Mouse (Mus musculus) stomach, embryonic 14.5 days (tissue): ENCODE data around the gene Pdilt. TPM values are rescaled to one million over a fixed set of nuclear protein-coding genes. Genes with fewer than 3 reads are reported as not detected.
A peak's percentile ranks its signal among the peaks of the same experiment; 100 is the strongest.

ENCODE experiments used
- ATAC-seq: fragments of 200-750 bp; cut with Nextera tagmentation; 2 replicates; pipeline ENCODE4 v1.8.0; 2017; ENCODE audit warnings: low read depth, moderate TSS enrichment; ENCODE audit not compliant: insufficient number of reproducible peaks, insufficient read depth, low FRiP score
- H3K27ac ChIP-seq: fragments of 300-500 bp; sonication (generic); 2 replicates; pipeline ENCODE4 v1.5.1; 2014; ENCODE audit warnings: mild to moderate bottlenecking, low read length, moderate library complexity, mixed read lengths
- H3K27me3 ChIP-seq: fragments of 300-500 bp; sonication (generic); 2 replicates; pipeline ENCODE4 v1.6.1; 2014; ENCODE audit warnings: low read length, control low read depth, mixed read lengths; ENCODE audit not compliant: control insufficient read depth, insufficient read depth
- H3K36me3 ChIP-seq: fragments of 300-500 bp; sonication (generic); 2 replicates; pipeline ENCODE4 v1.6.1; 2014; ENCODE audit warnings: mild to moderate bottlenecking, control low read depth, low read length, moderate library complexity, mixed read lengths; ENCODE audit not compliant: control insufficient read depth, insufficient read depth
- H3K4me1 ChIP-seq: fragments of 300-500 bp; sonication (generic); 2 replicates; pipeline ENCODE4 v1.6.1; 2014; ENCODE audit warnings: low read length, control low read depth, mixed read lengths; ENCODE audit not compliant: control insufficient read depth, insufficient read depth
- H3K4me2 ChIP-seq: fragments of 300-500 bp; sonication (generic); replicated peaks from 2 replicates; pipeline ENCODE4 v1.6.1; 2014; ENCODE audit warnings: low read depth, low read length, control low read depth
- H3K4me3 ChIP-seq: fragments of 300-500 bp; sonication (generic); 2 replicates; pipeline ENCODE4 v1.5.1; 2014; ENCODE audit warnings: low read depth, low read length, control low read depth
- H3K9ac ChIP-seq: fragments of 300-500 bp; sonication (generic); replicated peaks from 2 replicates; pipeline ENCODE4 v1.6.1; 2014; ENCODE audit warnings: low read depth, mild to moderate bottlenecking, control low read depth, low read length, moderate library complexity, mixed read lengths
- H3K9me3 ChIP-seq: fragments of 300-500 bp; sonication (generic); 2 replicates; pipeline ENCODE4 v1.6.1; 2016; ENCODE audit warnings: low read depth, low read length, control low read depth; ENCODE audit not compliant: control insufficient read depth
- WGBS: fragments of 180-500 bp; shearing (Covaris S2); extraction: QIAGEN DNeasy Blood & Tissue Kit; methylation state at CpG from one replicate; pipeline ENCODE4 v1.1.7; 2014; 5-methylcytosine and 5-hydroxymethylcytosine counted together
- polyA plus RNA-seq: library from polyadenylated mRNA; unstranded; fragments of >200 nt; fragmentation: Nextera tagmentation; extraction: Ambion mirVana; gene quantifications from 2 replicates; pipeline ENCODE4 v1.2.1, GENCODE M21; 2014

Gene Pdilt
- polyA plus RNA-seq, 1 experiment from 2014 or later = not detected

DNA sequence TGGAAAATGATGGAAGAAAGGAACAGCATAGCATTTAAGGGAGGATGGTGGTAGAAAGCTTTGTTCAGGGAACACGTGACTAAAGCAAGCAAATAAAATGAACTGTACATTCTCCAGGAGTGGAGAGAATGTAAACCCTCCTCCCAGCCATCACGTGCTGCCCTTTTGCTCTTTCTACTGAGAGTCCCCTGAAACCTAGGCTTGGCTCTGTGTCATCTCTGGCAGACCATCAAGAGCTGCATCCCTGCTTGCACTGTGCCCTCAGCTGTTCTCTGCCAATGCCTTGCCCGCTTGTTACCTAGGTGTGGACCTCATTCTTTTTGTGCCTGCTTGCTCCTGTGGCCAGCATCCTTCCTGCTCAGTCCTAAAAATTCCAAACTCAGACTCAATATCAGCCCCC, 1.5 kb downstream of the Pdilt start:
- Histone ChIP-seq H3K27ac (no peak overlapping the region), H3K27me3 (no peaks in the 10 kb centered on the region), H3K4me3 (no peak overlapping the region), H3K9me3 (no peaks in the 10 kb centered on the region), H3K4me1 (no peaks in the 10 kb centered on the region), H3K36me3 (no peaks in the 10 kb centered on the region), H3K9ac (no peak overlapping the region), H3K4me2 (no peak overlapping the region)
- 79% methylated on average over 3 of the region's 3 CpGs for WGBS
- ATAC-seq = no peak

DNA sequence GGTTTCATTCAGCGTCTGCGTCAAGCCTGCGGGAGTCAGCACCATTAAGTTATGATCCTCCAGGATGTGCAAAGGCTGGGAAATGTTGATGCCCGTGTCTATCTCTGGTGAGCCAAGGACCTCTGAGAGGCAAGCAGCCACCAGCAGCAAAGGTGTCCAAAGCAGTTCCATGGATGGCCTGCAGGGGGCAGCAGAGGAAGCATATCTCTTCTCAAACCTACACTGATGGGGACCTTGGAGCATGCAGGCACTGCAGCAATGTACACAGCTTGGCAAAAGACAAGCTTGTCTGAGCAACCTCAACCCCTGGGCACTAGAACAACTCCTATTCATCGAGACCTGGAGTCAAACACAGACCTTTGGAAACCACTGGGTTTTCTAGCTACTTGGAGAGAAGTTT, 3.6 kb downstream of the Pdilt start:
- no peaks in the 10 kb centered on the region for H3K4me1 ChIP-seq
- WGBS = 40% methylated on average over 5 of the region's 5 CpGs
- H3K27ac ChIP-seq = no peak overlapping the region
- no peaks in the 10 kb centered on the region for H3K27me3 ChIP-seq
- H3K4me2 ChIP-seq = no peak overlapping the region
- no peak for ATAC-seq
- H3K9ac ChIP-seq = no peak overlapping the region
- H3K9me3 ChIP-seq = no peaks in the 10 kb centered on the region
- H3K36me3 ChIP-seq = no peaks in the 10 kb centered on the region
- H3K4me3 ChIP-seq = no peak overlapping the region

GRCm38 (mm10) chr7:119519163-119519562, 4.1 kb downstream of the Pdilt start, which contains the start of gene Acsm5:
Gene Acsm5, plus strand, starts transcription at chr7:119519463.
- no peak within 1 kb of the TSS for H3K9ac ChIP-seq
- ATAC-seq = no peak
- WGBS = 72% methylated on average over 5 of the region's 5 CpGs
- no peaks in the 10 kb centered on the region for H3K36me3 ChIP-seq
- H3K27me3 ChIP-seq = no peaks in the 10 kb centered on the region
- no peak within 1 kb of the TSS for H3K4me3 ChIP-seq
- no peaks in the 10 kb centered on the region for H3K4me1 ChIP-seq
- H3K4me2 ChIP-seq = no peak within 1 kb of the TSS
- no peaks in the 10 kb centered on the region for H3K9me3 ChIP-seq
- H3K27ac ChIP-seq = no peak within 1 kb of the TSS

GRCm38 (mm10) chr7:119516272-119516558, 7.1 kb downstream of the Pdilt start:
- Histone ChIP-seq H3K36me3 (no peaks in the 10 kb centered on the region), H3K4me2 (no peak overlapping the region), H3K27me3 (no peaks in the 10 kb centered on the region), H3K9me3 (no peaks in the 10 kb centered on the region), H3K4me3 (no peak overlapping the region), H3K27ac (no peak overlapping the region), H3K9ac (no peak overlapping the region), H3K4me1 (no peaks in the 10 kb centered on the region)
- WGBS = 77% methylated on average over 7 of the region's 7 CpGs
- no peak for ATAC-seq

DNA sequence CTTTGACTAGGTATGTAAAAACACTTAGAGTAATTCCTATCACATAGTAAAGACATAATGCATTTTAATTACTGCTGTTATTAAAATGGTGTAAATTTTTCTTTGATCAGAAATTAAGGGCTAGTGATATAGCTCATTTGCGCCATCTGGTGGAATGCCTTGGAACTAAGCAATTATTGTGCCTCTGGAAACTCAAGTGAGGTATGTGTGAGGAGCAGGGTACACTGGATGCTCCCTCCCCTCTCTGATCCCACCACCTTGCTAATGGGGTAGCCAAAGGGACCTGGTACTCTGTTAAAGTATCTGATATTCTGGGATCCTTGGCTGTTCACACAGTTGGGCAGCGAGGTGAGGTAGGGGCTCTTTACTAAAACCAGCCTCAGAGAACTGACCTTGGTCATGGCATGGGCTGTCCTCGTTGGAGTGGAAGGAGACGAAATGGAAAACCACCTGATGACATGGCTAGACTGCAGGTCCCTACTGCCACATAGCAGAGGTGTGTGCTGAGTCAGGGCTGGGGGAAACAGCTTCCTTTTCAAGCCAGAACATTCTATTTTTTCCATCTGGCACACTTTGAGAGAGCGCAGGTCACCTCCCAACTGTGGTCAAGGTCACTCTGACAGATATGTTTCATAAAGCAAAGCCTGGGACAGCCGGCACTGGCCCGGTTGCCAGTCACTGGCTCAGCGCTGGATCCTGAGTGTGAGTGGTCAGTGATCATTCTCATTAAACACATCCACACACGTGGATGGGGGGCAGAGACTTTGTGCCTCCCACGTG, 7.6 kb downstream of the Pdilt start:
- Histone ChIP-seq H3K27ac (no peak overlapping the region), H3K9ac (no peak overlapping the region), H3K4me3 (no peak overlapping the region), H3K4me2 (no peak overlapping the region), H3K27me3 (no peaks in the 10 kb centered on the region), H3K9me3 (no peaks in the 10 kb centered on the region), H3K36me3 (no peaks in the 10 kb centered on the region), H3K4me1 (no peaks in the 10 kb centered on the region)
- ATAC-seq = peak; percentile 33; the same call in 1 of the 2 replicates
- WGBS = 64% methylated on average over 10 of the region's 10 CpGs

DNA sequence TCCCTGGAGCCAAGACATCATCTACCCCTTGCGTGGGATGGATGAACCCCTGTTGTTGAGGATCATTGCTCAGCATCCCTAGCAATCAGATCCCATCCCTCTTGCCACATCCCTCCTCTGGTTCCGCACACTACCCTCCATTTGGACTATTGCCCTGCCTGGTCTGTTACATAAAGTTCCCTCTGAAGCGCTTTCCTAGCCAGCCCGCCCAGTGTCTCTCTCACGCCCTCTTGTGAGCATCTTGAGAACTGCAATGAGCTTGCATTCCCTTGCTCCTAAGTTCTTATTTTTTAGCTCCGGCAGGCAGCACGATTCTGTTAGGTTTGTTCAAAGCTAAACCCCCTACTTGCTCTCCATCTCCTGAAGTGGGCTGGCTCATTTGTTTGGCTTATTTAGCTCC, 10.2 kb downstream of the Pdilt start:
- no peak overlapping the region for H3K27ac ChIP-seq
- WGBS = 26% methylated on average over 7 of the region's 7 CpGs
- no peak overlapping the region for H3K9ac ChIP-seq
- no peak overlapping the region for H3K4me3 ChIP-seq
- H3K4me1 ChIP-seq = no peaks in the 10 kb centered on the region
- H3K36me3 ChIP-seq = no peaks in the 10 kb centered on the region
- no peaks in the 10 kb centered on the region for H3K27me3 ChIP-seq
- no peak overlapping the region for H3K4me2 ChIP-seq
- no peak for ATAC-seq
- H3K9me3 ChIP-seq = no peaks in the 10 kb centered on the region

DNA sequence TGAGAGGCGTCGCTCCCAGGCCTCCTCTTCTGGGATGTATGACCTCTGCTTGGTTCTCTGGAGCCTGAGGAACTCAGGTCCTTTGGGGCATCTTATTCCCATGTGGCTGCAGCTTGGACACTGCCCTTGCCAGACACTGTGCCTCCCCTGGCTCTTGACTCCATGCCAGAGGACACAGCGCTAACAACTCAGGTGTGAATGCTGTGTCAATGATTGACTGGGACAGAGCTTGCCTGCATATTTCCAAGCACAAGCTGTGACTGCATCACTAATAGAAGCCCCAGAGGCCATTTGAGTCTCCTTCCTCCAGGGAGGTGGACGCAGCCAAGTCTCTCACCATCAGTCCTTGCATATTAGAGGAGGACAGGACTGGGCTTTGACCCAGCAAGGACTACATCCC, 12.1 kb downstream of the Pdilt start:
- H3K36me3 ChIP-seq = no peaks in the 10 kb centered on the region
- H3K4me3 ChIP-seq = no peak overlapping the region
- no peaks in the 10 kb centered on the region for H3K4me1 ChIP-seq
- WGBS = 88% methylated on average over 4 of the region's 4 CpGs
- no peaks in the 10 kb centered on the region for H3K27me3 ChIP-seq
- ATAC-seq = no peak
- H3K4me2 ChIP-seq = no peak overlapping the region
- H3K9me3 ChIP-seq = no peaks in the 10 kb centered on the region
- H3K9ac ChIP-seq = no peak overlapping the region
- H3K27ac ChIP-seq = no peak overlapping the region

DNA sequence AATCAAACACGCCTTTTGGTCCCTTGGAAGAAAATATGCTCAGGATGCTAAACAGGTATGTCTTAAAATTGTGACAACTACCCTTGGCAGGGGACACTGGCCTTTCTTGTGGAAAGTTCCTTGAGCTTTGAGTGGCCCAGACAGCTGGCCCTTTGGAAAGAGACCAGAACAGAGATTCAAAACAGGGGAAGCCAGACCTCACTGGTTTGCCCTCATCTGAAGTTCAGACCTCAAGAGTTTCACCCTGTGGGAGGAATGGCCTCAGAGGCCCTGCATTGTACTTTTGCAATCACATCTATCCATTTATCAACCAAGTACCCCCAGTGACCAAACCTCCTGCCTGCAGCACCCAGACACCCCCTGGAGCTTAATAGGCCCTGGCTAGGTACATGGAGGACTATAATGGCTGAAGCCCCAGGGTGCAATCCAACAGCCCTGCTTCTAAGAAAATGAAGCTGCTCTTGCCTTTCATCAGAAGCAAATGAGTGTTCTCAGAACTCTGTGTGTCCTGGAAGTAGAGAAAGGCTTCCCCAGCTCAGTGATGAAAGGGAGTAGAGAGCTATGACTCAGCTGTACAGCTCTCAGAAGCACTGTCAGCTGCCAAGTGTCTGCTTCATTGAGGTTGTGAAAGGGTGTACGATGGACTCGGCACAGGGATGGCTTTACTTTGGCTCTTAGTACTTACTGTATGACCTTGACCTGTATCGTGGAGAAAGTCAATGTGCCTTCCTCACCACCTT, 33.1 kb downstream of the Pdilt start:
- no peak overlapping the region for H3K9ac ChIP-seq
- H3K4me2 ChIP-seq = no peak overlapping the region
- H3K27me3 ChIP-seq = no peaks in the 10 kb centered on the region
- H3K9me3 ChIP-seq = no peaks in the 10 kb centered on the region
- WGBS = 85% methylated on average over 4 of the region's 4 CpGs
- H3K4me1 ChIP-seq = no peaks in the 10 kb centered on the region
- no peak overlapping the region for H3K27ac ChIP-seq
- no peak for ATAC-seq
- H3K36me3 ChIP-seq = no peaks in the 10 kb centered on the region
- no peak overlapping the region for H3K4me3 ChIP-seq
